Mouse (Mus musculus) intestine, embryonic 15.5 days (tissue): ENCODE data around the gene Fam69b. TPM values are rescaled to one million over a fixed set of nuclear protein-coding genes. Genes with fewer than 3 reads are reported as not detected.

Source experiments
- ATAC-seq: fragments of 200-750 bp; cut with Nextera tagmentation; 2 replicates; pipeline ENCODE4 v1.8.0; 2017; ENCODE audit warnings: moderate TSS enrichment, moderate library complexity
- H3K27ac ChIP-seq: fragments of 300-500 bp; sonication (generic); 2 replicates; pipeline ENCODE4 v1.5.1; 2015; ENCODE audit warnings: mild to moderate bottlenecking, inconsistent platforms
- H3K27me3 ChIP-seq: fragments of 300-500 bp; sonication (generic); replicated peaks from 2 replicates; pipeline ENCODE4 v1.6.1; 2015; ENCODE audit warnings: inconsistent platforms
- H3K36me3 ChIP-seq: fragments of 300-500 bp; sonication (generic); 2 replicates; pipeline ENCODE4 v1.6.1; 2015; ENCODE audit warnings: inconsistent platforms
- H3K4me1 ChIP-seq: fragments of 300-500 bp; sonication (generic); replicated peaks from 2 replicates; pipeline ENCODE4 v1.6.1; 2015; ENCODE audit warnings: inconsistent platforms
- H3K4me2 ChIP-seq: fragments of 300-500 bp; sonication (generic); replicated peaks from 2 replicates; pipeline ENCODE4 v1.6.1; 2015; ENCODE audit warnings: mild to moderate bottlenecking, inconsistent platforms
- H3K4me3 ChIP-seq: fragments of 300-500 bp; sonication (generic); replicated peaks from 2 replicates; pipeline ENCODE4 v1.5.1; 2015; ENCODE audit warnings: inconsistent platforms
- H3K9ac ChIP-seq: fragments of 300-500 bp; sonication (generic); 2 replicates; pipeline ENCODE4 v1.6.1; 2015; ENCODE audit warnings: inconsistent platforms
- H3K9me3 ChIP-seq: fragments of 300-500 bp; sonication (generic); 2 replicates; pipeline ENCODE4 v1.6.1; 2016; ENCODE audit warnings: inconsistent platforms
- WGBS: fragments of 180-500 bp; shearing (Covaris S2); methylation state at CpG from one replicate; pipeline ENCODE4 v1.1.7; 2015; 5-methylcytosine and 5-hydroxymethylcytosine counted together
- polyA plus RNA-seq: library from polyadenylated mRNA; unstranded; fragments of >200 nt; fragmentation: Nextera tagmentation; extraction: Ambion mirVana; gene quantifications from 2 replicates; pipeline ENCODE4 v1.2.1, GENCODE M21; 2015

The Fam69b gene
- polyA plus RNA-seq, 1 experiment from 2014 or later = 31.1 TPM

GRCm38 (mm10) chr2:26600664-26601063 is 27.6 kb upstream of the Fam69b start:
- Histone ChIP-seq H3K9ac (no peak overlapping the region), H3K4me1 (peaks cover 21% of the 10 kb centered on the region), H3K36me3 (0 out of 2 replicates have a peak, but pooled peaks cover 3% of the 10 kb centered on the region), H3K27me3 (no peaks in the 10 kb centered on the region), H3K4me3 (no peak overlapping the region), H3K27ac (no peak overlapping the region), H3K4me2 (no peak overlapping the region), H3K9me3 (no peaks in the 10 kb centered on the region)
- ATAC-seq = no peak
- WGBS = 73% methylated on average over 2 of the region's 2 CpGs

- no peaks in the 10 kb centered on the region for H3K9me3 ChIP-seq
- H3K27ac ChIP-seq = no peak overlapping the region
- H3K4me3 ChIP-seq = no peak overlapping the region
- no peak overlapping the region for H3K4me2 ChIP-seq
- peaks cover 24% of the 10 kb centered on the region for H3K4me1 ChIP-seq
- no peaks in the 10 kb centered on the region for H3K36me3 ChIP-seq
- no peak for ATAC-seq
- no peak overlapping the region for H3K9ac ChIP-seq
- H3K27me3 ChIP-seq = no peaks in the 10 kb centered on the region
- 90% methylated on average over 1 of the region's 1 CpGs for WGBS
These were observed 26.7 kb upstream of the Fam69b start for GRCm38 (mm10) chr2:26601595-26601994.

DNA sequence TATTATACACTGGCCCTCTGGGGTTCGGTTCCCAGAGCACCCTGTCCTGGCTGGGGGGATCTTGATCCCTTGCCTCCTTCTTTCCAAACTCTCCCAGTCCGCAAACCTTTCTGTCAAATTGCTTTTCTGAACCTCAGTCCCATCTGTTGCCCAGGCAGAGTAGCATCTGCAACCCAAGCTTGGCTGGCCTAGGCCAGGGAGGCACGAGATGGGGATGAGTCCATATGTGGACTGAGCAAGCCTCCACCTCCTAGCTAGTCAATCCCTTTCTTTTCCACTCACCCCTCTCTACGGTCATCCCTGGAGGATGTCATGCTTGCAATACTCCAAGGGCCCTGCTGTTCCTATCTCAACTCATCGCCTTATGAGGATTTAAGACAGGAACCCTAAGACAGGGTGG is 25.6 kb upstream of the Fam69b start:
- Histone ChIP-seq H3K27me3 (no peaks in the 10 kb centered on the region), H3K4me3 (peak overlapping the region; percentile 73), H3K9ac (peak overlapping the region; percentile 86), H3K36me3 (no peaks in the 10 kb centered on the region), H3K9me3 (no peaks in the 10 kb centered on the region), H3K4me1 (peaks cover 32% of the 10 kb centered on the region), H3K4me2 (peak overlapping the region; percentile 86), H3K27ac (no peak overlapping the region)
- 82% methylated on average over 5 of the region's 5 CpGs for WGBS
- ATAC-seq = no peak

GRCm38 (mm10) chr2:26603159-26603558 is 25.1 kb upstream of the Fam69b start:
- WGBS = 8% methylated on average over 6 of the region's 6 CpGs
- Histone ChIP-seq H3K4me2 (peak overlapping the region; percentile 86), H3K9ac (peak overlapping the region; percentile 86), H3K27me3 (no peaks in the 10 kb centered on the region), H3K27ac (peak overlapping the region; percentile 91), H3K4me1 (peaks cover 35% of the 10 kb centered on the region), H3K9me3 (no peaks in the 10 kb centered on the region), H3K36me3 (no peaks in the 10 kb centered on the region), H3K4me3 (peak overlapping the region; percentile 73)
- peak; percentile 1; the same call in 1 of the 2 replicates for ATAC-seq

DNA sequence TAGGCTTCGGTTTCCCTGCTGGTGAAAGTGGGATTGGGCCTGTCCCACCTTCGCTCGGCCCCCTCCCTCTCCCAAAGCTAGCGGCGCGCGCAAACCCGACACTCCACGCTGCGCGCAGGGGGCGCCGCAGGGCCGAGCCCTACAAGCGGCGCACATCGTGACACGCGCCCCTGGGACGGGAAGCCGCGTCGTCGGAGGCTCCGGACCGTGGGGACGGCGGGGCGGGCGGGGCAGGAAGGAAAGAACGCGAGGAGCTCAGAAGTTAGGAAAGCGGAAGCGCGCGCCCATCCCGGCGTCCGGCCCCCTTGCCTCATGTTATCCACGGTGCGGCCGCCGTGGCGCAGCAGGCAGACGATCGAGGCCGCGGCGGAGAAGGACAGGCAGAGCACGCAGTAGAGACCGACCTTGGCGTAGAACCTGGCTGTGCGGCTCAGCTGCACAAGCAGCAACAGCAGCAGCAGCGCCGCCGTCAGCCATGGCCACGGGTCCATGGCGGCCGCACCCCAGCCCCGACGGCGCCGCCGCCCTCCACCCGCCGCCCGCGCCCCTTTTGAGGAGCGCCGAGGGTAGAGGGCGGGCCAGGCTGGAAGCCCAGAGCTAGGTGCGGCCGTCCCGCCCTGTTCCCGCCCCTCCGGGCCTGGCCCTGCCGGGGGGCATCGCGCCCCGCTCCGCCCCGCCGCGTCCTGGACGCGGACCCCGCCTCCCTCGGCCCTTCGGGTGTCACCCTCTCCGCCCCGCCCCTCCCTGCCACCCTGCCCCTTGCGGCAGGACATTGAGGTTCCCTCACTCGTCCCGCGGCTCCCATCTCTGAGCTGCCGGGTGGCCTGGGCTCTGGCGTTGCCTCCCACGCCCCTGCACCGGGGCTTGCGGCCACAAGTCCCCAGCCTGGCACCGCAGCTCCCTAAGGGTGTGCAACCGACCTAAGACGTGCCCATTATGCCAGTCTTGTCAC is 24.3 kb upstream of the Fam69b start, which contains the start of gene Agpat2:
Agpat2 (minus strand) TSS at position 698 of the 952 bp plus-strand sequence.
- Histone ChIP-seq H3K27me3 (no peaks in the 10 kb centered on the region), H3K4me1 (peaks cover 36% of the 10 kb centered on the region), H3K9me3 (no peaks in the 10 kb centered on the region), H3K27ac (peak within 1 kb of the TSS; percentile 91), H3K4me3 (peak within 1 kb of the TSS; percentile 73), H3K9ac (peak within 1 kb of the TSS; percentile 86), H3K36me3 (no peaks in the 10 kb centered on the region), H3K4me2 (peak within 1 kb of the TSS; percentile 86)
- under 1% methylated on average over 101 of the region's 103 CpGs for WGBS
- ATAC-seq = peak; percentile 91

DNA sequence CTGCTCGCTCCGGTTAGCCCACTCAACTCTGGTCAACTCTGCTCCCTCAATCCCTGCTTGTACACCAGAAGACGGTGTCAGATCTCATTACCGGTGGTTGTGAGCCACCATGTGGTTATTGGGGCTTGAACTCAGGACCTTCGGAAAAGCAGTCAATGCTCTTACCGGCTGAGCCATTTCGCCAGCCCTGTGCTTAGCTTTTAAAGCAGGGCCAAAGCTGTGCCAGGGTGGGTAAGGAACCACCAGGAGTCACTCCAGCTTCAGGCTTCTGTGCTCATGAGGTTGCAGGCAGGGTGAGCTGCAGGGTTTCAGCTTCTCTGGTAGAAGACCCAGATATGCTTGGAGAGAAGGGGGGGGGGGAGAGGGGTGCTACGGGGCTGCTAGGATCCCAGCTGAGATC is 22.9 kb upstream of the Fam69b start:
- Histone ChIP-seq H3K9ac (no peak overlapping the region), H3K27ac (no peak overlapping the region), H3K4me2 (no peak overlapping the region), H3K4me3 (no peak overlapping the region), H3K27me3 (no peaks in the 10 kb centered on the region), H3K4me1 (peaks cover 31% of the 10 kb centered on the region), H3K36me3 (no peaks in the 10 kb centered on the region), H3K9me3 (no peaks in the 10 kb centered on the region)
- ATAC-seq = no peak
- WGBS = 83% methylated on average over 8 of the region's 8 CpGs

- H3K27ac ChIP-seq = 0 out of 2 replicates have a peak overlapping the region, but pooled peaks have one; percentile 4
- H3K4me2 ChIP-seq = no peak overlapping the region
These were observed 21.7 kb upstream of the Fam69b start for GRCm38 (mm10) chr2:26606579-26606978.

GRCm38 (mm10) chr2:26607056-26607910 is 21.0 kb upstream of the Fam69b start:
- Histone ChIP-seq H3K4me3 (no peak overlapping the region), H3K36me3 (no peaks in the 10 kb centered on the region), H3K9ac (no peak overlapping the region), H3K9me3 (no peaks in the 10 kb centered on the region), H3K27me3 (no peaks in the 10 kb centered on the region), H3K4me1 (peaks cover 25% of the 10 kb centered on the region), H3K27ac (peak overlapping the region; percentile 4; the same call in 1 of the 2 replicates), H3K4me2 (no peak overlapping the region)
- ATAC-seq = no peak
- 40% methylated on average over 6 of the region's 6 CpGs for WGBS

More at GRCm38 (mm10) chr2:26606579-26606978, 21.7 kb upstream of the Fam69b start:
- no peak for ATAC-seq
- Histone ChIP-seq H3K9me3 (no peaks in the 10 kb centered on the region), H3K4me3 (no peak overlapping the region), H3K36me3 (no peaks in the 10 kb centered on the region), H3K27me3 (no peaks in the 10 kb centered on the region), H3K9ac (no peak overlapping the region), H3K4me1 (peaks cover 27% of the 10 kb centered on the region)
- WGBS = 71% methylated on average over 3 of the region's 3 CpGs

DNA sequence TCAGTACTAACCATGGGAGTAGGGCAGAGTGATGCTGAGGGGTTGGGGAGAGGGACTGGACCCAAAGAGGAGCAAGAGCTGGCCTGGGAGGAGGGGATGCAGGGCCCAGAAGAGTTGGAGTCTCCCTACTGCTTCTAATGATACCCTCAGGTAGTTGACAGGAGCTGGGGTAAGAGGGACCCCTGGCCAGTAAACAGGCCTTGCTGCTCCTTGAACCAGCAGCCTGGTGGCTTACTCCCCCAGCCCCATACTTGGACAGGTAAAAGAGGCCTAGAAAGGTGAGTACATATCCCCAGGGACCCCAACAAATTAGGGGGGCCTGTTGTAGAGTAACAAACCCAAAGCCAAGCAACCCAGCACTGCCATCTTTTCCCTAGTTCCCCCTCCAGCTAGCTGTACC is 19.5 kb upstream of the Fam69b start:
- no peak overlapping the region for H3K4me2 ChIP-seq
- H3K4me1 ChIP-seq = peaks cover 16% of the 10 kb centered on the region
- H3K27me3 ChIP-seq = no peaks in the 10 kb centered on the region
- H3K27ac ChIP-seq = no peak overlapping the region
- no peaks in the 10 kb centered on the region for H3K9me3 ChIP-seq
- H3K4me3 ChIP-seq = no peak overlapping the region
- no peaks in the 10 kb centered on the region for H3K36me3 ChIP-seq
- H3K9ac ChIP-seq = no peak overlapping the region
- ATAC-seq = no peak

- H3K36me3 ChIP-seq = no peaks in the 10 kb centered on the region
- H3K27me3 ChIP-seq = no peaks in the 10 kb centered on the region
- H3K4me3 ChIP-seq = no peak overlapping the region
- H3K4me1 ChIP-seq = peaks cover 16% of the 10 kb centered on the region
- H3K27ac ChIP-seq = no peak overlapping the region
- no peak for ATAC-seq
- no peaks in the 10 kb centered on the region for H3K9me3 ChIP-seq
- H3K4me2 ChIP-seq = no peak overlapping the region
- H3K9ac ChIP-seq = no peak overlapping the region
These were observed 19.0 kb upstream of the Fam69b start for GRCm38 (mm10) chr2:26609261-26609661.

DNA sequence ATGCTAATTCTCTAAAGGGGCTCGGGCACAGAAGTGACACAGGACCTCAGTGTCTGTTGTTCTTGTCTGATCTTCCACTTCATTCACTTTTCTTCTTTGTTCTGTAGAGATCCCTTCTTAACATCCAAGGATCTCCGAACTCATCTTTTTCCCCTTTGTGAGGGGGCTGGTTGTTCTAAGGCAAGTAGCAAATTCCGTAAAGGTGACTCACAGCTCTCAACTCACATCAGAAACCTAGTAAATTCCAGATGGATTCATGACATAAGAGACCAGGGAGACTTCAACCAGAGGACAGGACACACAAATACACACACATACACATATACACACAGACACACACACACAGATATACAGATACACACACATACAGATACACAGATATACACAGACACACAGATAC is 17.7 kb upstream of the Fam69b start:
- H3K4me1 ChIP-seq = peaks cover 16% of the 10 kb centered on the region
- WGBS = 73% methylated on average over 3 of the region's 3 CpGs
- no peak for ATAC-seq
- H3K36me3 ChIP-seq = no peaks in the 10 kb centered on the region
- H3K4me2 ChIP-seq = no peak overlapping the region
- no peaks in the 10 kb centered on the region for H3K27me3 ChIP-seq
- no peak overlapping the region for H3K4me3 ChIP-seq
- H3K27ac ChIP-seq = no peak overlapping the region
- H3K9me3 ChIP-seq = no peaks in the 10 kb centered on the region
- H3K9ac ChIP-seq = no peak overlapping the region

- no peak overlapping the region for H3K4me3 ChIP-seq
- peak; percentile 87 for ATAC-seq
- H3K4me2 ChIP-seq = no peak overlapping the region
- H3K27ac ChIP-seq = no peak overlapping the region
- no peaks in the 10 kb centered on the region for H3K27me3 ChIP-seq
- no peaks in the 10 kb centered on the region for H3K9me3 ChIP-seq
- no peaks in the 10 kb centered on the region for H3K36me3 ChIP-seq
- H3K9ac ChIP-seq = no peak overlapping the region
- H3K4me1 ChIP-seq = peaks cover 16% of the 10 kb centered on the region
These were observed 17.2 kb upstream of the Fam69b start for GRCm38 (mm10) chr2:26611054-26611453.
